Mouse (Mus musculus): ENCODE results near the gene Mrgprb8. TPM values are rescaled to one million over a fixed set of nuclear protein-coding genes. Genes with fewer than 3 reads are reported as not detected.
"Not testable (repeated sequence)": the region's sequence is repeated elsewhere in the genome, so short reads cannot be mapped to it uniquely, and the experiment has no call there.

The Mrgprb8 gene
- total RNA-seq (2021): not detected
- long read RNA-seq, experiment 1: 0 reads
- long read RNA-seq, experiment 2: 0 reads

DNA sequence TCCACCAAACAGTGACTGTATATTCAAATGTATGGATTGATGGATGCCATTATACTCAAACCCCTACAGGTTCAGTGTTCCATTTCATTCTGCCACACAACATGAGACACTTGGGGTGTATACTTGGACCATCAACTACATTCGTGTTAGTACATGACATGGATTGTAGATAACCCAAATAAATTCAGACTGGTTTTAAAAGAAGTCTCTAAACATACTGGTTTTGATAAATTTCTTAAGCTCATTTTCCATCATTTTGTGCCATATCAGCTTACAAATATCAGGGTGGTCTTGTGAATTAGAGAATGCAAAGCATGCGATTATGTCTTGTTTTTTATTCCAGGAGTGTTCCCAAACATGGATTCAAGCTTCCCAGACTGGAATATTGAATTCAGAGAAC is at the start of gene Mrgprb8:
Gene Mrgprb8, plus strand, starts transcription at position 301 of the 400 bp plus-strand sequence.
- DNase-seq: no peak

DNA sequence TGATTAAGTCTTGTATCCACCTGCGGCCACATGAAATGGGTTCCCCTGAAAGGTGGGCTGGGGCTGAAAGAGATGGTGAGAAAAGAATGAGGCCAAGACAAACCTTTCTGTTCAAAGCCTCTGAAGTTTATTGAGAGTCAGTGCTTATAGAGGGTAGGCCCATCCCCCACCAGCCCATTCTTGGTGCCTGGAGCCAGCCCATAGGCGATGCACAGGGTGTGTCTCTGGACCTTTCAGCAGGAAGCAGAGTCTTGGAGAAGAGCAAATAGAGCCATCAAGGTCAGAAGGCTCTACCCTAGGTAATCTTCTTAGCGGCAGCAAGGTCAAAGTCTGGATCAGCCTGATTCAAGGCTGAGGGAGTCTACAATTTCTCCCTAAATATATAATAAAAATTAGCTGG is 47.6 kb downstream of the Mrgprb8 start:
- not testable (repeated sequence) for DNase-seq

DNA sequence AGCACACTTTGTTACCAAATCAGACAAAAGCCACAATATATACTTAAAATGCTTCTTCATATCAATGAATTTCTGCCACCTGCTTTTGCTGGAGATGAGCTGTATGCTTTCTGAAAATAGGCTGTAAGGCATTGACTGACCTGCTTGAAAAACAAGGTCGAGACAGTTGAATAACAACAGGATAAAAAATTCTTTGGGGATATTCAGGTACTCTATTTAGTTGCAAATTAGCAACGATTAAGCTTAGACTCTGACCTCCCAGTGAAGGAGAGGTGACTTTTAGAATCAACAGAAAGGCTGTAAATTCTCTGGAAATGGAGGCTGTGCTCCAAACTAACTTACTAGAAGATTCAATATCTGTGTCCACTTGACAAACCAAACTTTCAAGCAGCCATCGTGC is 48.3 kb downstream of the Mrgprb8 start:
- no peak for DNase-seq

Other genes starting within 250 kb of the Mrgprb8 start
- not detected for gene Mrgprb5, start 219.5 kb upstream of the Mrgprb8 start, total RNA-seq (2021)
- not detected for gene Mrgprb4, start 189.2 kb upstream of the Mrgprb8 start, total RNA-seq (2021)
- under 1 TPM; 0.36 to 0.51 TPM for gene Mrgprb1, start 67.8 kb downstream of the Mrgprb8 start, total RNA-seq (2021)
- under 1 TPM; 0.15 TPM for gene Mrgprx2, start 110.8 kb downstream of the Mrgprb8 start, total RNA-seq (2021)
- gene Mrgprb2, start 169.6 kb downstream of the Mrgprb8 start, total RNA-seq (2021): under 1 TPM in 1 of 2 experiments, not detected in 1; 0.12 TPM

Data from adrenal gland, postnatal 10 days (tissue).